Mouse (Mus musculus): ENCODE measurements around the gene Mtch1. TPM values are rescaled to one million over a fixed set of nuclear protein-coding genes. Genes with fewer than 3 reads are reported as not detected.
"Not testable (repeated sequence)": the region's sequence is repeated elsewhere in the genome, so short reads cannot be mapped to it uniquely, and the experiment has no call there.

Gene Mtch1
- polyA plus RNA-seq, 1 experiment from 2014 or later: 441 TPM

DNA sequence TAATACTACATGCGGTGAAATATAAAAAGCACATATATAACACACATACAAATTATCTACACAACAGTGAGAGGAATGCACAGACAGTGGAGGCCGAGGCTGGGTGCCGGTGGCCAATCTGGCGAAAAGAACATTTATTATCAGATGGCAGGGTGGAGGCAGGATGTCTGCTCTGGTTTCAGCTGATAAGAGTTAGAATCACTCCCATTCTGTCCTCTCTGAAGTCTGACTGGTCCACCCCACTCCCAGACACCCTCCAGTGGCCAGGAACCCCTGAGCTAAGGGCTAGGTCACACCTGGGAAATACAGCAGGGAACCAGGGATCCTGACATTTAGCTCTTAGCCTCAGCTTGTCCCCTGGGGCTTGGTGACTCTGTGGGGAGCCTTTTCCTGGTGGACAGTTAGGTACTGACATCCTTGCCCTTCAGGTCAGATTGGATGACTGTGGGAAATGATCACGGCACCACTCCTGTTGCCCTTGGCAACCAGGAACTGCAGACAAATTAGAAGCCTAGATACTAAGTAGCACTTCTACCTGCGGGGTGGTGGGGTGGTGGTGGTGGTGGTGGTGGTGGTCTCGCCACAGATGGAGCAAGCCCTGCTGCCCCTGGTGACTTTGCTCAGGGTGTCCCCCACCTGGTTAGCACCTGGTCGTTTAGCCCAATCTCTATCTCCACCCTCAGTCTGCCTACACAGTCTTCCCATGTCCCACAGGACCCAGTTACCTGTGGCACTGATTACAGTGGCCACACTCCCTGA, 27.7 kb downstream of the Mtch1 start:
- H3K4me2 ChIP-seq (ENCODE audit: low read depth): no peak overlapping the region
- H3K27me3 ChIP-seq (ENCODE audit: control insufficient read depth, insufficient read depth, low read length): peaks cover 19% of the 10 kb centered on the region
- no peak overlapping the region for H3K4me3 ChIP-seq (ENCODE audit: low read depth, low read length)
- no peaks in the 10 kb centered on the region for H3K9me3 ChIP-seq (ENCODE audit: control insufficient read depth, low read length)
- DNase-seq (ENCODE audit: low spot score) (no peak), ATAC-seq (ENCODE audit: insufficient read depth, low FRiP score, low TSS enrichment) (no peak)
- H3K27ac ChIP-seq (ENCODE audit: low read depth, low read length): no peak overlapping the region
- no peaks in the 10 kb centered on the region for H3K36me3 ChIP-seq (ENCODE audit: control insufficient read depth, insufficient read depth, low read length)
- WGBS: 69% methylated on average over 8 of the region's 8 CpGs
- no peaks in the 10 kb centered on the region for H3K4me1 ChIP-seq (ENCODE audit: control insufficient read depth, insufficient read depth, low read length)
- H3K9ac ChIP-seq (ENCODE audit: low read length): no peak overlapping the region

DNA sequence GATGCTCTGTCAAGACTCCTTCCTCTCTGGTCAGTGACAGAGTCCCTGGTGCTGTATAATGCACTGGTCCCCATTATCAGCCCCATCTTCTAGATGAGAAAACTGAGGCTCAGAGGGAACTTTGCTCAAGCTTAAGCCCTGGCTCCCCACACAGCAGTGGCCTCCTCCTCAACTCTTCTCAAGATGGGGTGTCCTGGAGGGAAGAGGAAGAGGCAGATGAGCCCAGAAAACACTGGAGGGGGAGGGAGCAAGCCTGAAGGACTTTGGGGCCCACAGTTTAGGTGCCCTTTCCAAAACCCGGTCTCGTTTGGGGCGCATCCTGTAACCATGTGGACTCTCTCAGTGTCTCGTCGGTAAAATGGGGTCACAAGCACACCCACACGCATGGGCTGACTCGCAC, 28.3 kb downstream of the Mtch1 start:
- Histone ChIP-seq H3K36me3 (ENCODE audit: control insufficient read depth, insufficient read depth, low read length) (no peaks in the 10 kb centered on the region), H3K27me3 (ENCODE audit: control insufficient read depth, insufficient read depth, low read length) (peaks cover 19% of the 10 kb centered on the region), H3K4me2 (ENCODE audit: low read depth) (no peak overlapping the region), H3K4me3 (ENCODE audit: low read depth, low read length) (no peak overlapping the region), H3K4me1 (ENCODE audit: control insufficient read depth, insufficient read depth, low read length) (no peaks in the 10 kb centered on the region), H3K27ac (ENCODE audit: low read depth, low read length) (no peak overlapping the region), H3K9ac (ENCODE audit: low read length) (no peak overlapping the region), H3K9me3 (ENCODE audit: control insufficient read depth, low read length) (no peaks in the 10 kb centered on the region)
- 89% methylated on average over 7 of the region's 7 CpGs for whole genome bisulfite sequencing
- DNase-seq (ENCODE audit: low spot score): no peak
- ATAC-seq (ENCODE audit: insufficient read depth, low FRiP score, low TSS enrichment): no peak

- H3K27me3 ChIP-seq (ENCODE audit: control insufficient read depth, insufficient read depth, low read length): peaks cover 19% of the 10 kb centered on the region
- no peaks in the 10 kb centered on the region for H3K36me3 ChIP-seq (ENCODE audit: control insufficient read depth, insufficient read depth, low read length)
- no peak overlapping the region for H3K4me2 ChIP-seq (ENCODE audit: low read depth)
- 0 out of 2 replicates have a peak overlapping the region, but pooled peaks have one; percentile 16 for H3K9ac ChIP-seq (ENCODE audit: low read length)
- H3K9me3 ChIP-seq (ENCODE audit: control insufficient read depth, low read length): no peaks in the 10 kb centered on the region
- ATAC-seq (ENCODE audit: insufficient read depth, low FRiP score, low TSS enrichment) (no peak), DNase-seq (ENCODE audit: low spot score) (no peak)
- no peak overlapping the region for H3K4me3 ChIP-seq (ENCODE audit: low read depth, low read length)
- WGBS: 47% methylated on average over 6 of the region's 6 CpGs
- H3K27ac ChIP-seq (ENCODE audit: low read depth, low read length): no peak overlapping the region
- no peaks in the 10 kb centered on the region for H3K4me1 ChIP-seq (ENCODE audit: control insufficient read depth, insufficient read depth, low read length)
These were observed 28.9 kb downstream of the Mtch1 start for GRCm38 (mm10) chr17:29318731-29319250.

DNA sequence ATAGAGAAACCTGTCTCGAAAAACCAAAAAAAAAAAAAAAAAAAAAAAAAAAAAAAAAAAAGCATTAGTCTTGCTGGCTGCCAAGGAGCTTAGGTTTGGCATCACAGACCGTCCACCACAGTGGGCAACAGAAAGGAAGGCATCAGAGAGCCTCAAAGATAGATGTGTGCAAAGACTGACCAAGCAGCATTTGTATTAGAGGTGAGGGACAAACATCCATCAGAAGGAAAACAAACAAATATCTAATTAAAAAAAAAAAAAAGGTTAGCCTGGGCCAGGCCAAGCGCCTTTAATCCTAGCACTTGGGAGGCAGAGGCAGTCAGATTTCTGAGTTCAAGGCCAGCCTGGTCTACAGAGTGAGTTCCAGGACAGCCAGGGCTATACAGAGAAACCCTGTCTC, 30.4 kb downstream of the Mtch1 start, which contains the start of gene Pi16:
Gene Pi16 (plus strand): TSS at position 301 of the 400 bp plus-strand sequence.
- not testable (repeated sequence) for H3K9ac ChIP-seq (ENCODE audit: low read length); H3K4me3 ChIP-seq (ENCODE audit: low read depth, low read length); DNase-seq (ENCODE audit: low spot score); H3K4me2 ChIP-seq (ENCODE audit: low read depth); ATAC-seq (ENCODE audit: insufficient read depth, low FRiP score, low TSS enrichment); H3K4me1 ChIP-seq (ENCODE audit: control insufficient read depth, insufficient read depth, low read length); H3K9me3 ChIP-seq (ENCODE audit: control insufficient read depth, low read length); H3K36me3 ChIP-seq (ENCODE audit: control insufficient read depth, insufficient read depth, low read length); H3K27ac ChIP-seq (ENCODE audit: low read depth, low read length)
- 85% methylated on average over 3 of the region's 3 CpGs for WGBS
- peaks cover 11% of the 10 kb centered on the region for H3K27me3 ChIP-seq (ENCODE audit: control insufficient read depth, insufficient read depth, low read length)

DNA sequence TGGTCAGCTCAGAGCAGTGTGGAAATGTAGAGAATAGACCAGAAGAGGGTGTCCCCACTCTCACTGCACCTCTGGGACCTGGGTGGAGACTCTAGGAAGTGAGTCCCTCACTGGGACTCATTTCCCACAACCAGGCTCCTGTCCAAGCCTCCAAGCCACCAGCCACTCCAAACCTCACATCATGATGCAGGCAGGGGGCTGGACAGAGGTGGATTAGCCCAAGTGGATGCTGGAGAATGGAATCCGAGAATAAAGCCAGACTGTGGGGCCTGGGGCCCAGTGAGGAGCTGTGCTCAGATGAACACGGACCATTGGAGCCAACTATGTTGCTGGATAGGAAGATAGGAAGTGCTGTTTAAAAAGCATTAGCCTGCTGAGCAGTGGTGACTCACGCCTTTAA, 30.8 kb downstream of the Mtch1 start:
- Histone ChIP-seq H3K27me3 (ENCODE audit: control insufficient read depth, insufficient read depth, low read length) (peaks cover 7% of the 10 kb centered on the region), H3K4me2 (ENCODE audit: low read depth) (no peak overlapping the region), H3K4me3 (ENCODE audit: low read depth, low read length) (no peak overlapping the region), H3K9me3 (ENCODE audit: control insufficient read depth, low read length) (no peaks in the 10 kb centered on the region), H3K4me1 (ENCODE audit: control insufficient read depth, insufficient read depth, low read length) (no peaks in the 10 kb centered on the region), H3K36me3 (ENCODE audit: control insufficient read depth, insufficient read depth, low read length) (no peaks in the 10 kb centered on the region), H3K9ac (ENCODE audit: low read length) (no peak overlapping the region), H3K27ac (ENCODE audit: low read depth, low read length) (no peak overlapping the region)
- ATAC-seq (ENCODE audit: insufficient read depth, low FRiP score, low TSS enrichment) (no peak), DNase-seq (ENCODE audit: low spot score) (no peak)
- WGBS: 68% methylated on average over 3 of the region's 3 CpGs

DNA sequence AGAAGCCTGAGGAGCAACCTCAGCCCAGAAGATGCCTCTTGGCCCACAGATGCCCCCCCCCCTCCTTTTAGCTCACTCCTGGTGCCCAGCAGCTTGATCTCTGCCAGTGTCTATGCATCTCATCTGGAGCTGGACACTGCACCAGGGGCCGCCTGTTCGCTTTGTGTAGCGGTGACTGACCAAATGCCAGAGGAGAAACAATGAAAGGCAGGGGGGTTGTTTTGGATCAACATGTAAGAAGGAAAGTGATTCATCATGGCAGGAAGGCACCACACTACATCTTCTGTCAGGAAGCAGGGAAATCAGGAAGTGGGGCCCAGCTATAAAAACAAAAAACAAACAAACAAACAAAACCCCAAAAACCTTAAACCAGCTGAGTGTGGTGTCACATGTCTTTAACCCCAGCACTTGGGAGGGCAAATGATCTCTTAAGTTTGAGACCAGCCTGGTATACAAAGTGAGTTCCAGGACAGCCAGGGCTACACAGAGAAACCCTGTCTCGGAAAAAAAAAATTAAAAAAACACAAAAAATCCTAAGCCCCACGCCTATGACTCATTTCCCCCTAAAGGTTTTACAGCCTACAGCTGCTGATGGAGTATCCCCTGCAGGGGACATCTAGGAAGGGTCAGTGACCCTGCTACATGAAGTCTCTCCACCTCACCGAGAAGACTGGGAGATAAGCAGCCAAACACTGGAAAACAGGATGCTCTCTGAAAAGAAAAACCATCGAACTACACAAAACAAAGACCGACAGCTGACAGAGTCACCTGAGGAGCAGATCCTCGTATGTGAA, 31.9 kb downstream of the Mtch1 start:
- H3K4me1 ChIP-seq (ENCODE audit: control insufficient read depth, insufficient read depth, low read length): no peaks in the 10 kb centered on the region
- no peak overlapping the region for H3K4me3 ChIP-seq (ENCODE audit: low read depth, low read length)
- no peaks in the 10 kb centered on the region for H3K9me3 ChIP-seq (ENCODE audit: control insufficient read depth, low read length)
- H3K27me3 ChIP-seq (ENCODE audit: control insufficient read depth, insufficient read depth, low read length): no peaks in the 10 kb centered on the region
- no peak for DNase-seq (ENCODE audit: low spot score)
- H3K36me3 ChIP-seq (ENCODE audit: control insufficient read depth, insufficient read depth, low read length): no peaks in the 10 kb centered on the region
- no peak for ATAC-seq (ENCODE audit: insufficient read depth, low FRiP score, low TSS enrichment)
- WGBS: 30% methylated on average over 9 of the region's 9 CpGs
- H3K4me2 ChIP-seq (ENCODE audit: low read depth): no peak overlapping the region
- no peak overlapping the region for H3K27ac ChIP-seq (ENCODE audit: low read depth, low read length)
- no peak overlapping the region for H3K9ac ChIP-seq (ENCODE audit: low read length)

DNA sequence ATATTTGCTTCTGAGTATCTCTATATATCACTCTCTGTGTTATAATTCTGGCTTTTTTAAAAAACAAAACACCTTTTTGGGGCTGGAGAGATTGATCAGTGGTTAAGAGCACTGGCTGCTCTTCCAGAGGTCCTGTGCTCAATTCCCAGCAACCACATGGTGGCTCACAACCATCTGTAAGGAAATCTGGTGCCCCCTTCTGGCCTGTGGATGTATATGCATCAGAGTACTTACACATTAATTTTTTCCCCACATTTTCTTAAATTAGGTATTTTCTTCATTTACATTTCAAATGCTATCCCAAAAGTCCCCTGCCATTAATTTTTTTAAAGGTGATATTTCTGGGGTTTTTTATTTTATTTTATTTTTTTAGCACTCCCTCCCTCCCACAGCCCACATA, 34.4 kb downstream of the Mtch1 start:
- Histone ChIP-seq H3K4me3 (ENCODE audit: low read depth, low read length) (no peak overlapping the region), H3K27ac (ENCODE audit: low read depth, low read length) (no peak overlapping the region), H3K27me3 (ENCODE audit: control insufficient read depth, insufficient read depth, low read length) (no peaks in the 10 kb centered on the region), H3K4me1 (ENCODE audit: control insufficient read depth, insufficient read depth, low read length) (no peaks in the 10 kb centered on the region), H3K36me3 (ENCODE audit: control insufficient read depth, insufficient read depth, low read length) (no peaks in the 10 kb centered on the region), H3K4me2 (ENCODE audit: low read depth) (no peak overlapping the region), H3K9ac (ENCODE audit: low read length) (no peak overlapping the region), H3K9me3 (ENCODE audit: control insufficient read depth, low read length) (no peaks in the 10 kb centered on the region)
- no peak for ATAC-seq (ENCODE audit: insufficient read depth, low FRiP score, low TSS enrichment)
- DNase-seq (ENCODE audit: low spot score): no peak

- WGBS: 96% methylated on average over 2 of the region's 2 CpGs
- ATAC-seq (ENCODE audit: insufficient read depth, low FRiP score, low TSS enrichment): no peak
- H3K4me2 ChIP-seq (ENCODE audit: low read depth): no peak overlapping the region
These were observed 35.7 kb downstream of the Mtch1 start for GRCm38 (mm10) chr17:29312082-29312481.

More at GRCm38 (mm10) chr17:29312082-29312481, 35.7 kb downstream of the Mtch1 start:
- DNase-seq (ENCODE audit: low spot score): no peak
- no peaks in the 10 kb centered on the region for H3K36me3 ChIP-seq (ENCODE audit: control insufficient read depth, insufficient read depth, low read length)
- no peaks in the 10 kb centered on the region for H3K27me3 ChIP-seq (ENCODE audit: control insufficient read depth, insufficient read depth, low read length)
- H3K4me3 ChIP-seq (ENCODE audit: low read depth, low read length): no peak overlapping the region
- H3K9me3 ChIP-seq (ENCODE audit: control insufficient read depth, low read length): no peaks in the 10 kb centered on the region
- H3K27ac ChIP-seq (ENCODE audit: low read depth, low read length): no peak overlapping the region
- no peaks in the 10 kb centered on the region for H3K4me1 ChIP-seq (ENCODE audit: control insufficient read depth, insufficient read depth, low read length)
- H3K9ac ChIP-seq (ENCODE audit: low read length): no peak overlapping the region

Data from neural tube, embryonic 11.5 days (tissue).